Mouse (Mus musculus) CH12.LX (cell line): ENCODE data around the gene Tnfrsf21.

Source experiments
- CHD2 ChIP-seq: IDR thresholded peaks from 2 replicates; pipeline ENCODE4 v1.6.1; 2011; ENCODE audit warnings: low read length, improper control_type of control experiment
- CTCF ChIP-seq, 2 experiments: IDR thresholded peaks in 1 of 2; conservative IDR thresholded peaks in 1 of 2; 2 replicates each; pipeline ENCODE4 v1.5.1; 2011 to 2012; ENCODE audit warnings: low read depth in 2 of 2, low read length in 2 of 2, improper control_type of control experiment in 1 of 2, inconsistent platforms in 1 of 2, mild to moderate bottlenecking in 1 of 2, moderate library complexity in 1 of 2
- ELF1 ChIP-seq: IDR thresholded peaks from 2 replicates; pipeline ENCODE4 v1.6.1; 2014; ENCODE audit warnings: low read depth, mild to moderate bottlenecking, inconsistent platforms, low read length, improper control_type of control experiment
- EP300 ChIP-seq: IDR thresholded peaks from 2 replicates; pipeline ENCODE4 v1.6.1; 2011; ENCODE audit warnings: low read length, improper control_type of control experiment
- ETS1 ChIP-seq: conservative IDR thresholded peaks from 2 replicates; pipeline ENCODE4 v1.6.1; 2012; ENCODE audit warnings: low read depth, mild to moderate bottlenecking, inconsistent platforms, low read length, improper control_type of control experiment, moderate library complexity
- GABPA ChIP-seq: IDR thresholded peaks from 2 replicates; pipeline ENCODE4 v1.6.1; 2012; ENCODE audit warnings: low read depth, low read length, improper control_type of control experiment, inconsistent platforms; ENCODE audit not compliant: insufficient replicate concordance
- IRF4 ChIP-seq: IDR thresholded peaks from 2 replicates; pipeline ENCODE4 v1.6.1; 2014; ENCODE audit warnings: low read depth, mild to moderate bottlenecking, inconsistent platforms, low read length, improper control_type of control experiment
- KAT2A ChIP-seq: IDR thresholded peaks from 2 replicates; pipeline ENCODE4 v1.6.1; 2012; ENCODE audit warnings: low read length, improper control_type of control experiment, inconsistent platforms; ENCODE audit not compliant: insufficient replicate concordance
- NRF1 ChIP-seq: IDR thresholded peaks from 2 replicates; pipeline ENCODE4 v1.6.1; 2014; ENCODE audit warnings: low read depth, mild to moderate bottlenecking, inconsistent platforms, low read length, improper control_type of control experiment, moderate library complexity
- POLR2A ChIP-seq: IDR thresholded peaks from 2 replicates; pipeline ENCODE4 v1.6.1; 2011; ENCODE audit warnings: low read depth, mild to moderate bottlenecking, improper control_type of control experiment, low read length
- ZMIZ1 ChIP-seq: IDR thresholded peaks from 2 replicates; pipeline ENCODE4 v1.6.1; 2012; ENCODE audit warnings: low read depth, mild to moderate bottlenecking, inconsistent platforms, low read length, improper control_type of control experiment
- ZNF384 ChIP-seq: IDR thresholded peaks from 2 replicates; pipeline ENCODE4 v1.6.1; 2012; ENCODE audit warnings: low read depth, low read length, improper control_type of control experiment, inconsistent platforms

DNA sequence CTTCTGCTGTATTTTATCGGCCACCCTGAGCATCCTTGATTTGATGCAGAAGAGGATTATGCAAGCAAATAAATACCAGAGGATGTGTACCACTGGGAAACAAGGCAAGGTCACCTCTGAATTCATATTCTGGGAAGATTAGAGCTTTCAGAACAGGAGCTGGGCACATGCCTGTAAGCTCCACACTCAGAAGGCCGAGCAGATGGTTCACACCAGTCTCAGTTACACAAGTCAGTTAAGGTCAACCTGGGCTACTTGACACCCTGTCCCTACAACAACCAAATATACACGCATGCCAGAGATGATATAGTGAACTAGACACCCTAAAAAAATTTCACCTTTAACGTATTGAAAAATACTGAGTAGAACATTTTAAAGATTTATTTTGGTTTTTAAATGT, 116.8 kb downstream of the Tnfrsf21 start:
- TF ChIP-seq ZNF384 (no peak), ETS1 (no peak), POLR2A (no peak), EP300 (no peak), GABPA (no peak), CTCF (conservative IDR thresholded peaks at IDR 0.05 in 1 of 2, IDR thresholded peaks at IDR 0.05 in 1 of 2; ENCODE audit: low read depth in 2 of 2, low read length in 2 of 2) (no peak), CHD2 (no peak), ZMIZ1 (no peak), KAT2A (no peak), ELF1 (no peak), NRF1 (no peak), IRF4 (no peak)
